Mouse (Mus musculus): ENCODE measurements around the gene Crmp1. TPM values are rescaled to one million over a fixed set of nuclear protein-coding genes. Genes with fewer than 3 reads are reported as not detected.

Gene Crmp1
- polyA plus RNA-seq, 1 experiment from 2014 or later = 11.8 TPM

DNA sequence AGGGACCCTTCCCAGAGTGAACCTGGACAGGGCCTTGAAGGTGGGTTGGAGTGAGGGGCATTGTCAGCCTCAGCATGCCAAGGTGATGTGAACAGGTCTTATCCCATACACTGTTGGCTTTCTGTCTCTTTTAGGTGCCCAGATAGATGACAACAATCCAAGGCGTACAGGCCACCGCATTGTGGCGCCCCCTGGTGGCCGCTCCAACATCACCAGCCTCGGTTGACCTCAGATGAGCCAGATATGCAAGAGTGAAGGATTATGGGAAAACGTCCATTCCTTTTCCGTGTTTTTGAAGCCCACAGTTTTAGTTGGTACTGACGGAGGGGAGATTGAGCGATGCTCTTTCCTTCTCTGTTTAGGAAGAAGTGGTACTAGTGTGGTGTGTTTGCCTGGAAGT is 49.2 kb downstream of the Crmp1 start:
- Histone ChIP-seq H3K4me3 (ENCODE audit: low read depth, low read length) (no peak overlapping the region), H3K9me3 (replicated peaks; ENCODE audit: control insufficient read depth, low read length) (no peaks in the 10 kb centered on the region), H3K4me1 (ENCODE audit: control insufficient read depth, insufficient read depth, low read length) (no peaks in the 10 kb centered on the region), H3K36me3 (ENCODE audit: control insufficient read depth, insufficient read depth, low read length) (no peaks in the 10 kb centered on the region), H3K27ac (ENCODE audit: low read depth, low read length) (no peak overlapping the region), H3K9ac (ENCODE audit: low read depth, low read length) (no peak overlapping the region), H3K4me2 (no peak overlapping the region), H3K27me3 (ENCODE audit: control insufficient read depth, insufficient read depth, low read length) (no peaks in the 10 kb centered on the region)
- no peak for ATAC-seq (replicated peaks; ENCODE audit: insufficient number of reproducible peaks, low FRiP score, low TSS enrichment)
- 61% methylated on average over 9 of the region's 9 CpGs for WGBS (ENCODE audit: insufficient replicate concordance)

GRCm38 (mm10) chr5:37296717-37297116 is 55.0 kb downstream of the Crmp1 start:
- 74% methylated on average over 10 of the region's 10 CpGs for WGBS (ENCODE audit: insufficient replicate concordance)
- ATAC-seq (replicated peaks; ENCODE audit: insufficient number of reproducible peaks, low FRiP score, low TSS enrichment) = no peak
- Histone ChIP-seq H3K27me3 (ENCODE audit: control insufficient read depth, insufficient read depth, low read length) (no peaks in the 10 kb centered on the region), H3K9me3 (replicated peaks; ENCODE audit: control insufficient read depth, low read length) (no peaks in the 10 kb centered on the region), H3K36me3 (ENCODE audit: control insufficient read depth, insufficient read depth, low read length) (no peaks in the 10 kb centered on the region), H3K9ac (ENCODE audit: low read depth, low read length) (no peak overlapping the region), H3K4me2 (no peak overlapping the region), H3K27ac (ENCODE audit: low read depth, low read length) (no peak overlapping the region), H3K4me3 (ENCODE audit: low read depth, low read length) (no peak overlapping the region), H3K4me1 (ENCODE audit: control insufficient read depth, insufficient read depth, low read length) (no peaks in the 10 kb centered on the region)

GRCm38 (mm10) chr5:37298370-37298769 is 56.6 kb downstream of the Crmp1 start:
- Histone ChIP-seq H3K27me3 (ENCODE audit: control insufficient read depth, insufficient read depth, low read length) (no peaks in the 10 kb centered on the region), H3K4me1 (ENCODE audit: control insufficient read depth, insufficient read depth, low read length) (no peaks in the 10 kb centered on the region), H3K36me3 (ENCODE audit: control insufficient read depth, insufficient read depth, low read length) (no peaks in the 10 kb centered on the region), H3K9me3 (replicated peaks; ENCODE audit: control insufficient read depth, low read length) (no peaks in the 10 kb centered on the region), H3K4me2 (no peak overlapping the region), H3K27ac (ENCODE audit: low read depth, low read length) (no peak overlapping the region), H3K9ac (ENCODE audit: low read depth, low read length) (no peak overlapping the region), H3K4me3 (ENCODE audit: low read depth, low read length) (no peak overlapping the region)
- no peak for ATAC-seq (replicated peaks; ENCODE audit: insufficient number of reproducible peaks, low FRiP score, low TSS enrichment)
- WGBS (ENCODE audit: insufficient replicate concordance) = 16% methylated on average over 7 of the region's 7 CpGs

DNA sequence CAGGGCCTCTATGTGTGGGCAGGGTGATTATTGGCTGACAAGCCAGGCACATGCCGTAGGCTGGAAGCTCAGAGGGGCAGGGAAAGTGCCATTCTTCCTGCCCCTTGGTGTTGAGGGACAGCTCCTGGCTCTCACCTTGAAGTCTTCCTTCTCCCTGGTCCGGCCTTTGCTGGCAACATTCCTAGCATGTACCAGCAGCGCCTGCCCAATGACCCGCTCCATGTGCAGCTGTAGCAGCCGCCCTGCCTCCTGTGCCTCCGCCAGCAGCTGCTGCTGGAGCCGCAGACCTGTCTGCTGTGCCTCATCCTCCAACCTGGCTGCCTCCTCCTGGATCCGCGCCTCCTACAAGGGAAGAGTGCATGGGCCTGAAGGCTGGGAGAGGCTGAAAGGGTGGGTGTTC is 68.3 kb downstream of the Crmp1 start:
- Histone ChIP-seq H3K9me3 (replicated peaks; ENCODE audit: control insufficient read depth, low read length) (no peaks in the 10 kb centered on the region), H3K4me2 (no peak overlapping the region), H3K9ac (ENCODE audit: low read depth, low read length) (no peak overlapping the region), H3K4me1 (ENCODE audit: control insufficient read depth, insufficient read depth, low read length) (no peaks in the 10 kb centered on the region), H3K27me3 (ENCODE audit: control insufficient read depth, insufficient read depth, low read length) (no peaks in the 10 kb centered on the region), H3K36me3 (ENCODE audit: control insufficient read depth, insufficient read depth, low read length) (peaks cover 2% of the 10 kb centered on the region; the same call in 1 of the 2 replicates), H3K4me3 (ENCODE audit: low read depth, low read length) (no peak overlapping the region), H3K27ac (ENCODE audit: low read depth, low read length) (no peak overlapping the region)
- WGBS (ENCODE audit: insufficient replicate concordance) = 76% methylated on average over 9 of the region's 9 CpGs
- ATAC-seq (replicated peaks; ENCODE audit: insufficient number of reproducible peaks, low FRiP score, low TSS enrichment) = no peak

- Histone ChIP-seq H3K4me1 (ENCODE audit: control insufficient read depth, insufficient read depth, low read length) (no peaks in the 10 kb centered on the region), H3K9ac (ENCODE audit: low read depth, low read length) (no peak overlapping the region), H3K36me3 (ENCODE audit: control insufficient read depth, insufficient read depth, low read length) (peaks cover 4% of the 10 kb centered on the region; the same call in 1 of the 2 replicates), H3K9me3 (replicated peaks; ENCODE audit: control insufficient read depth, low read length) (peaks cover 7% of the 10 kb centered on the region; the same call in 1 of the 2 replicates), H3K27me3 (ENCODE audit: control insufficient read depth, insufficient read depth, low read length) (no peaks in the 10 kb centered on the region), H3K4me3 (ENCODE audit: low read depth, low read length) (no peak overlapping the region), H3K27ac (ENCODE audit: low read depth, low read length) (no peak overlapping the region), H3K4me2 (no peak overlapping the region)
- no peak for ATAC-seq (replicated peaks; ENCODE audit: insufficient number of reproducible peaks, low FRiP score, low TSS enrichment)
- 77% methylated on average over 12 of the region's 12 CpGs for WGBS (ENCODE audit: insufficient replicate concordance)
Measured at GRCm38 (mm10) chr5:37312980-37313722, 71.4 kb downstream of the Crmp1 start.

- no peaks in the 10 kb centered on the region for H3K27me3 ChIP-seq (ENCODE audit: control insufficient read depth, insufficient read depth, low read length)
- ATAC-seq (replicated peaks; ENCODE audit: insufficient number of reproducible peaks, low FRiP score, low TSS enrichment) = no peak
- peaks cover 4% of the 10 kb centered on the region for H3K36me3 ChIP-seq (ENCODE audit: control insufficient read depth, insufficient read depth, low read length)
- H3K4me1 ChIP-seq (ENCODE audit: control insufficient read depth, insufficient read depth, low read length) = no peaks in the 10 kb centered on the region
- WGBS (ENCODE audit: insufficient replicate concordance) = 73% methylated on average over 6 of the region's 6 CpGs
- no peak overlapping the region for H3K9ac ChIP-seq (ENCODE audit: low read depth, low read length)
- no peak overlapping the region for H3K27ac ChIP-seq (ENCODE audit: low read depth, low read length)
- no peak overlapping the region for H3K4me2 ChIP-seq
- no peak overlapping the region for H3K4me3 ChIP-seq (ENCODE audit: low read depth, low read length)
- peaks cover 7% of the 10 kb centered on the region; the same call in 1 of the 2 replicates for H3K9me3 ChIP-seq (replicated peaks; ENCODE audit: control insufficient read depth, low read length)
Measured at GRCm38 (mm10) chr5:37318715-37319114, 77.0 kb downstream of the Crmp1 start.

GRCm38 (mm10) chr5:37320174-37320573 is 78.4 kb downstream of the Crmp1 start:
- Histone ChIP-seq H3K9me3 (replicated peaks; ENCODE audit: control insufficient read depth, low read length) (peaks cover 7% of the 10 kb centered on the region; the same call in 1 of the 2 replicates), H3K4me1 (ENCODE audit: control insufficient read depth, insufficient read depth, low read length) (no peaks in the 10 kb centered on the region), H3K4me3 (ENCODE audit: low read depth, low read length) (no peak overlapping the region), H3K27me3 (ENCODE audit: control insufficient read depth, insufficient read depth, low read length) (no peaks in the 10 kb centered on the region), H3K4me2 (no peak overlapping the region), H3K36me3 (ENCODE audit: control insufficient read depth, insufficient read depth, low read length) (peaks cover 3% of the 10 kb centered on the region), H3K9ac (ENCODE audit: low read depth, low read length) (no peak overlapping the region), H3K27ac (ENCODE audit: low read depth, low read length) (no peak overlapping the region)
- 68% methylated on average over 3 of the region's 3 CpGs for WGBS (ENCODE audit: insufficient replicate concordance)
- ATAC-seq (replicated peaks; ENCODE audit: insufficient number of reproducible peaks, low FRiP score, low TSS enrichment) = no peak

DNA sequence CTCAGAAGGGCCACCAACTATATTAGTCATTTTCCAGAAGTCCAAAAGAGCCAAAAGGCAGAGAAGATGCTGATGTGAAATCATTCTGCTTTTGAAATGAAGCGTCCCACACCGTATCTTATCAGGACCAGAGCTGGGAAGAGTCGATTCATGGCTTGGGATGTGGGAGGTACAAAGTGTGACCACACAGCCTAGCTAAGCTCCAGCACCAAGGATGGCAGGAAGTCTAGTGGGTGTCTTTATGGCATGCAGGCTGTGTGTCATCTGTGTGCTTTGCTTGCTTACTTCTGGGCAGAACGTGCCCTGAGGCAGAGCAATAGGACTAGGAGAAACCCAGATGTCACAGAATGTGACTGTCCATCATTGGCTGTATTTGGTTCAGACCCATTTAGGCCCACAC is 79.0 kb downstream of the Crmp1 start:
- no peaks in the 10 kb centered on the region; the same call in none of the 2 replicates for H3K36me3 ChIP-seq (ENCODE audit: control insufficient read depth, insufficient read depth, low read length)
- H3K9me3 ChIP-seq (replicated peaks; ENCODE audit: control insufficient read depth, low read length) = 0 out of 2 replicates have a peak, but pooled peaks cover 2% of the 10 kb centered on the region
- no peak for ATAC-seq (replicated peaks; ENCODE audit: insufficient number of reproducible peaks, low FRiP score, low TSS enrichment)
- no peak overlapping the region for H3K4me2 ChIP-seq
- H3K4me1 ChIP-seq (ENCODE audit: control insufficient read depth, insufficient read depth, low read length) = no peaks in the 10 kb centered on the region
- H3K9ac ChIP-seq (ENCODE audit: low read depth, low read length) = no peak overlapping the region
- H3K27me3 ChIP-seq (ENCODE audit: control insufficient read depth, insufficient read depth, low read length) = no peaks in the 10 kb centered on the region
- WGBS (ENCODE audit: insufficient replicate concordance) = 77% methylated on average over 4 of the region's 4 CpGs
- no peak overlapping the region for H3K4me3 ChIP-seq (ENCODE audit: low read depth, low read length)
- H3K27ac ChIP-seq (ENCODE audit: low read depth, low read length) = no peak overlapping the region

DNA sequence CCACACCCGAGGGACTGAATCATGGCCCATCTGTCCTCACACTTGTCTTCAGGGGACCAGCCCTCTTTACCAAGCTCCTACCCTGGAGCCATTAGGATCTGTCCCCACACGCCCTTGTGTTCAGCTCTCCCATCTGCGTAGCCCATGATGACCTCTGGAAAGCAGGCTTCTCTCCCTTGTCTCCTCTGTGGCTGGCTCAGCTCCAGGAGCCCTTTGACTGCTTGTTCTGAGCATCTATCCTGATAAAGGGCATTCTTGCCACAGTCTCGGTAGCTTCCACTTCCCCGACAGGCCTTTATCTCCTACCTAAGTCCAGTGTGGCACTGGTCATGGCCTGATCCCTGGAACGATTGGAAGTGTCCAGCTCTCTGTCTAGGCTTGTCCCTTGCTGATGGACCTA is 84.9 kb downstream of the Crmp1 start:
- no peak overlapping the region for H3K4me2 ChIP-seq

More for the DNA sequence above, 84.9 kb downstream of the Crmp1 start:
- Histone ChIP-seq H3K27me3 (ENCODE audit: control insufficient read depth, insufficient read depth, low read length) (no peaks in the 10 kb centered on the region), H3K9me3 (replicated peaks; ENCODE audit: control insufficient read depth, low read length) (no peaks in the 10 kb centered on the region), H3K27ac (ENCODE audit: low read depth, low read length) (no peak overlapping the region), H3K4me3 (ENCODE audit: low read depth, low read length) (no peak overlapping the region), H3K9ac (ENCODE audit: low read depth, low read length) (no peak overlapping the region), H3K4me1 (ENCODE audit: control insufficient read depth, insufficient read depth, low read length) (no peaks in the 10 kb centered on the region), H3K36me3 (ENCODE audit: control insufficient read depth, insufficient read depth, low read length) (peaks cover 5% of the 10 kb centered on the region)
- no peak for ATAC-seq (replicated peaks; ENCODE audit: insufficient number of reproducible peaks, low FRiP score, low TSS enrichment)
- WGBS (ENCODE audit: insufficient replicate concordance) = 68% methylated on average over 6 of the region's 6 CpGs
